Mouse (Mus musculus) neural tube, embryonic 15.5 days (tissue): ENCODE data around the gene Ppargc1a. TPM values are rescaled to one million over a fixed set of nuclear protein-coding genes. Genes with fewer than 3 reads are reported as not detected.

ENCODE experiments used
- ATAC-seq: fragments of 200-750 bp; cut with Nextera tagmentation; 2 replicates; pipeline ENCODE4 v1.8.0; 2017; ENCODE audit warnings: mild to moderate bottlenecking, moderate TSS enrichment, moderate library complexity; ENCODE audit not compliant: low FRiP score
- H3K27ac ChIP-seq: fragments of 300-500 bp; sonication (generic); replicated peaks from 2 replicates; pipeline ENCODE4 v1.5.1; 2015; ENCODE audit warnings: mild to moderate bottlenecking, inconsistent platforms
- H3K27me3 ChIP-seq: fragments of 300-500 bp; sonication (generic); replicated peaks from 2 replicates; pipeline ENCODE4 v1.6.1; 2015; ENCODE audit warnings: inconsistent platforms
- H3K36me3 ChIP-seq: fragments of 300-500 bp; sonication (generic); 2 replicates; pipeline ENCODE4 v1.6.1; 2015; ENCODE audit warnings: inconsistent platforms
- H3K4me1 ChIP-seq: fragments of 300-500 bp; sonication (generic); 2 replicates; pipeline ENCODE4 v1.6.1; 2015; ENCODE audit warnings: inconsistent platforms
- H3K4me2 ChIP-seq: fragments of 300-500 bp; sonication (generic); 2 replicates; pipeline ENCODE4 v1.6.1; 2015; ENCODE audit warnings: inconsistent platforms, mild to moderate bottlenecking, moderate library complexity
- H3K4me3 ChIP-seq: fragments of 300-500 bp; sonication (generic); replicated peaks from 2 replicates; pipeline ENCODE4 v1.5.1; 2015; ENCODE audit warnings: mild to moderate bottlenecking, inconsistent platforms
- H3K9ac ChIP-seq: fragments of 300-500 bp; sonication (generic); replicated peaks from 2 replicates; pipeline ENCODE4 v1.6.1; 2015; ENCODE audit warnings: mild to moderate bottlenecking, inconsistent platforms
- H3K9me3 ChIP-seq: fragments of 300-500 bp; sonication (generic); replicated peaks from 2 replicates; pipeline ENCODE4 v1.6.1; 2016; ENCODE audit warnings: inconsistent platforms
- WGBS: fragments of 180-500 bp; shearing (Covaris S2); methylation state at CpG from one replicate; pipeline ENCODE4 v1.1.7; 2015; ENCODE audit warnings: mixed read lengths; 5-methylcytosine and 5-hydroxymethylcytosine counted together
- polyA plus RNA-seq: library from polyadenylated mRNA; unstranded; fragments of >200 nt; fragmentation: Nextera tagmentation; extraction: Ambion mirVana; gene quantifications from 2 replicates; pipeline ENCODE4 v1.2.1, GENCODE M21; 2015

Ppargc1a gene
- polyA plus RNA-seq, 1 experiment from 2014 or later: 19.7 TPM

DNA sequence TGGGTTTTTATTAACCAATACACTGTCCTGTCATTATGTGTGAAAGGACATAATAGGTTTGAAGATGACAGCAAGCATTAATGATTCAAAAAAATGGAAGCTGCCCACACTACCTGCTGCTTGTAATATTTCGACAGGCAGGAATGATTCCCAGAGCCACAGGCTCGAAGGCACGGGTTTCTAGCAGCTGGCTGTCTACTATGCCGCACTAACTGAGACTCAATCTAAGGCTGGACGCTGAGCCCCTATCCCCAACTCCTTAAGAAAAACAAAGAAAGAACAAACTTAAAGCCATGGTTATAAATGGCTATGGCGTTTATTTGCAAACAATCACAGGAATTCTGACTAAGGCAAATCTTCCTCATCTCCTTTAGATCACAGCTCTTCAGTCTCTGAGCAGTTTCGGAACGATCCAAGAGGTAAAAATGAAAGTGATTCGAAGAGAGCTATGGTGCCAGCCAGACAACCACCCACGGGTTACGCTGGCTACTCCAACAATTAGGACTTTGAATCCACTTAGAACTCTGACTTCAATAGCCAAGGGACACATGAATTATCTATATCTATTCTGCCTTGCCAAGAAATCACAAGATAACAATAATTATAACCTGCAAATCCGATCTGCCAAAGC lies 15.6 kb downstream of the Ppargc1a start:
- ATAC-seq: peak; percentile 37; the same call in 1 of the 2 replicates
- Histone ChIP-seq H3K36me3 (no peaks in the 10 kb centered on the region), H3K4me2 (peak overlapping the region; percentile 76), H3K9me3 (no peaks in the 10 kb centered on the region), H3K27me3 (no peaks in the 10 kb centered on the region; the same call in 1 of the 2 replicates), H3K9ac (peak overlapping the region; percentile 47), H3K27ac (peak overlapping the region; percentile 75), H3K4me3 (peak overlapping the region; percentile 47), H3K4me1 (peaks cover 24% of the 10 kb centered on the region)
- 9% methylated on average over 12 of the region's 12 CpGs for WGBS

DNA sequence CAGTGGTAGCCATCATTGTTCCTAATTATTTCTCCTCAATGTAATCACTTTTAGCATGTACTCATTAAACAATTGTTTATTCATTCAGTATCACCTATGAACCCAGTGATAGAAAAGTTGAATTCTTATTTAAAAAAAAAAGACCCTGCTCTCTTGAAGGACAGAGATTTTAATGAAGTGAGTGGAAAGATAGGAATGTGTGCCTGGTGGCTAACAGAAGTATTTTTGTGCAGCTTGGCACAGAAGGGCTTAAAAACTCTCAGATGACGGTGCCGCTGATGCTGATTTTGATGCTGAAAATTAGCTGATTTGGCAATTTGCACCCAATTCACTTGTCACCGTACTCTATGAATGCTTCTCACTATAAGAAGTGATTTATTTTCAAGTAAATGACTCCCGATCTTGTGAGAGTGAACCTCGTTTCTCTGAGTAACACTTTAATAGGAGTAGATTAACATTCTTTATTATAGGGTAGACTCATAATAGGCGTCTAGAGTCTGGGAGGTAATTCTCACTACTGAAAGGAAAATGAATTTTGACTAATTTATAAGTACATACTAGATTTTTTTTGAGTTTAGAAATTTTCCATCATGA lies 20.0 kb downstream of the Ppargc1a start:
- H3K4me3 ChIP-seq: no peak overlapping the region
- no peaks in the 10 kb centered on the region for H3K9me3 ChIP-seq
- H3K4me1 ChIP-seq: peaks cover 8% of the 10 kb centered on the region; the same call in 1 of the 2 replicates
- H3K9ac ChIP-seq: no peak overlapping the region
- WGBS: 54% methylated on average over 6 of the region's 6 CpGs
- no peak overlapping the region for H3K4me2 ChIP-seq
- no peak overlapping the region for H3K27ac ChIP-seq
- ATAC-seq: no peak
- H3K36me3 ChIP-seq: no peaks in the 10 kb centered on the region
- H3K27me3 ChIP-seq: no peaks in the 10 kb centered on the region; the same call in 1 of the 2 replicates

DNA sequence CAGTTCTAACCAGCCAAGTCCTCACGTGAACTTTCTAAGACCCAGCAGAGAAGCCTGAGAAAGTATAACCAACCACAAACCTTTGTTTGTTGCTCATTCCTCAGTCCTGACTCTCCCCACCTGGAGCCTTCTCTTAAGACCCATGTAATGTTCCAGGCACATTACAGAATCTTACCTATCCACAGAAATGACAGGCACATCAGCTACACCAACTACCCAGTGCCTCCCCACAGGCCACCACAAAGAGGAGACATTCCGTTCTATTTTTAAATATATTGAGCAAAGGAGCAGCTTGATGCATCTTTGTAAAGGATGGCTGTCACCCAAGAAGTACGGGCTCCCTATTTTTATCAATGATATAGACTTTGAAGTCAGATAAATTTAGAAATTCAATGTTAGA lies 20.7 kb downstream of the Ppargc1a start:
- Histone ChIP-seq H3K27ac (no peak overlapping the region), H3K4me3 (no peak overlapping the region), H3K9ac (no peak overlapping the region), H3K27me3 (no peaks in the 10 kb centered on the region; the same call in 1 of the 2 replicates), H3K36me3 (no peaks in the 10 kb centered on the region), H3K9me3 (no peaks in the 10 kb centered on the region), H3K4me2 (no peak overlapping the region), H3K4me1 (0 out of 2 replicates have a peak, but pooled peaks cover 1% of the 10 kb centered on the region)
- WGBS: 90% methylated on average over 3 of the region's 3 CpGs
- ATAC-seq: no peak

DNA sequence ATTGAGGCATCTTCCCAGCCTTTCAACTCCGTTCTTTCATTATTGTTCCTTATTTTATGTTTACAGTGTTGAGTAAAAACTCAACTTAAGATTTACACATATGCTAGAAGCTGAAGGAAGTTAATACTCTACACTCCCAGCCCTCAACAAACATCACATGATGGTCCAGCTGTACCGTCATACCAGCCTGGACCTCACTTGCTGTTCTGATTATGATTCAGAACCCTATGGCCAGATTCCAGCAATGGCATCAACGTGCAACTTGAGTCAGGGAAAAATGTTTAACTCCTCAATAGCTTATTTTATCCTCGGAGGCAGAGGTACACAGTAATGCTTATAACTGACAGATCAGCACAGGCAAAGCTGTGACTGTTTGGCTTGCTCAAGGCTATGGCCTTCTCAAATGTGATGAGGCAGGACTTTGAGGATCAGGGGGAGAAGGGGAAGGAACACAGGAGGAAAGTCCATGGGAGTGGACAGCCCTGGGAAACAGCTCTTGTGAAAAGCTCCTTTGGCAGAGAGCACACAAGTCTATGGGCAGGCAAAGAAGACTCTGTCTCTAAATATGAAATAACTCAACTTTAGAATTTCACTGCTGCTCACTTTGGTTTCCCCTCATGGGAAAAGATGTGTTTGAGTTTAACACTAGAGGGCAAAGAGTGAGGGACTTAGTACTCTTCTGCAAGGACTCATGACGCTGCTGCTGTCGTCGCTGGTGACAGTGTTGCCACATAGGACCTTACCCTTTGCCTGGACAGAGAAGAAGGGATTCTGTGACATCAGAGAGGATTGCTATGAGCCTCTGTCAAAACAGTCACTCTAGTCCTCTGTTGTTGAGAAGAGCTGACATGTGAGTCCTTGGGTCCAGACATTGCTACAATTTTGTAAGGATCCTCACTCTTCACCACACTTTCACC lies 22.1 kb downstream of the Ppargc1a start:
- no peak for ATAC-seq
- no peak overlapping the region for H3K4me2 ChIP-seq
- no peaks in the 10 kb centered on the region for H3K4me1 ChIP-seq
- H3K9ac ChIP-seq: no peak overlapping the region
- H3K27ac ChIP-seq: no peak overlapping the region
- H3K36me3 ChIP-seq: no peaks in the 10 kb centered on the region
- H3K27me3 ChIP-seq: no peaks in the 10 kb centered on the region; the same call in 1 of the 2 replicates
- H3K4me3 ChIP-seq: no peak overlapping the region
- no peaks in the 10 kb centered on the region for H3K9me3 ChIP-seq
- WGBS: 86% methylated on average over 7 of the region's 7 CpGs

DNA sequence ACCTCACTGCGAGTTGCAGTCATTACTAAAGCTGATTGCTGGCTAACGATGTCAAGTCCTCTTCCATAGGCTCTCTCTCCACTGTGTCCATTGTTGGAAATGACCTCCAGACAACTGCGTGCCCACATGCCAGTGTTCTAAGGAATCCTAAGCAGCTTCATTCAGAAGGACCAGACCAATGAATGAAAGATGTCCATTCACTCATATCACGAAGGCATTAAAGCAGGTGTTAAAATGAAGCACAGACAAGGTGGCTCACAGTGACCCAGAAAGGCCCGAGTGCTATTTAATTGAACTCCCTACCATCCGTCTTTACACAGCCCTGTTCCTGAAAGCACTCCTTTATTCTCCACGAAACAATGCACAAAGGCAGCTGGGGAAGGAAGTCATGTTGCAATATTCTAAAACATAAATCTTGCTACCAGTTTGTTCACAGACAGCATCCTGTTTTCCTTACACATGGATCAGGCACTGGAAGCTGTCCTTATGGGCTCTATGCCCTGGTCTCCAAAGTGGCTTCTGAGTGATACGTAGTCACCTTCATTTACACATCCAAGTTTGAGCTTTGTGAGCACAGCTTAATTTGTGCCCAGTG lies 23.3 kb downstream of the Ppargc1a start:
- Histone ChIP-seq H3K36me3 (no peaks in the 10 kb centered on the region), H3K4me3 (no peak overlapping the region), H3K9ac (no peak overlapping the region), H3K27ac (no peak overlapping the region), H3K27me3 (no peaks in the 10 kb centered on the region), H3K9me3 (no peaks in the 10 kb centered on the region), H3K4me1 (no peaks in the 10 kb centered on the region), H3K4me2 (no peak overlapping the region)
- 31% methylated on average over 8 of the region's 8 CpGs for WGBS
- ATAC-seq: no peak

DNA sequence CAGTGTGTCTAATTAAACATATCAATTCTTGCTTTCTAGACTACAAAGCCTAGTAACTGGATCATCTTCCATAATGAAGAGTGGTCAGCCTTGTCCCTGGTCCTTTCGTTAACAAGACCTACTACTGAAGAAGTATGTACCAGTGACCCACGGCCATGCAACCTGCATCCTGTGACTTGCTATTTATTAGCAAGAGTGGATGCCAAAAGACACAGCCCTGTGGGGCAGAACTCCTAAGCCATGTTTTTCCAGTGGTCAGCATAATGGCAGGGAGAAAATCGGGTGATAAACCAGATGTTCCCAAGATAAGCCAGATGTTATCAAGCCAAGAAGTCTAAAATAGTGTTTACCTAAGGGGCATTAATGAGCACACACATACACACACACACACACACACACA lies 26.0 kb downstream of the Ppargc1a start:
- ATAC-seq: no peak
- 90% methylated on average over 3 of the region's 3 CpGs for WGBS
- H3K9ac ChIP-seq: no peak overlapping the region

DNA sequence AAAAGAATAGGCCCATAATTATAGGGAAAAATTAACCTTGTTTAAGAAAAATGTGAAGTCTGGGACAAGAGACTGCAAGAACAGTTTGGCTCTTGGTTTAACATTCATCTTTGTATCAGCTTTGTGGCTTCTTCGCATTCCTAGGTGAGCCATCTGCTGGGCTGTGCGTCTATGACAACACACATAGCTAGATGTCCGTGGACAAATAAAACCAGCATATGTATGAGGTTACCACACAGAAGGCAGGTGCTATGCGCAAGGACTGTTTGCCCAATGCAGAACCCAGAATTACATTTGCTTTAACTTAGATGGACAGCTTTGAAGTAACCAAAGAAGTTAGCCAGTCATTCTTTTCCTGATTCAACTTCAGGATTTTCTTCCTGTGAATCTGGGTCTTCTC lies 26.7 kb downstream of the Ppargc1a start:
- Histone ChIP-seq H3K4me3 (no peak overlapping the region), H3K27ac (no peak overlapping the region), H3K27me3 (no peaks in the 10 kb centered on the region), H3K36me3 (no peaks in the 10 kb centered on the region), H3K9ac (no peak overlapping the region), H3K4me2 (no peak overlapping the region), H3K9me3 (no peaks in the 10 kb centered on the region), H3K4me1 (no peaks in the 10 kb centered on the region)
- no peak for ATAC-seq
- 69% methylated on average over 4 of the region's 4 CpGs for WGBS

More for the DNA sequence above, 26.0 kb downstream of the Ppargc1a start:
- no peak overlapping the region for H3K4me2 ChIP-seq
- H3K9me3 ChIP-seq: no peaks in the 10 kb centered on the region
- no peak overlapping the region for H3K27ac ChIP-seq
- no peaks in the 10 kb centered on the region for H3K27me3 ChIP-seq
- no peak overlapping the region for H3K4me3 ChIP-seq
- H3K4me1 ChIP-seq: no peaks in the 10 kb centered on the region
- no peaks in the 10 kb centered on the region for H3K36me3 ChIP-seq

DNA sequence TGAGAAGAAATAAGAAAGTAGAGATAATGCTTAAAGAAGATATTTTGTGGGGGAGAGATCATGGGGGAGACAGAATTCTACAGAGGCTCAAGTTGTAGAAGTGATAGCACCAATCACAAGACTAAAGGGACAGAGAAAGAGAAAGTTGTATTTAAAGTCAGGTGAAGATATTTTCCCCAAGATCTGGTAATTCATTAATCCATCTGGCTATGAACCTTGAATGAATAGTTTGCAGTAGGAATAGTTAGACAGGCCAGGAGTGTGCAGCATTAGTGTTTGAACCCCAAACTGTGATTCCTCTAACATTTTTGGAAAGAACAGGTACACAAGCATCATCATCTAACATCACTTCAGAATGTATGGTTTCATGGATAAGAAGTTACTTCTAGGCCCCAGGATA lies 28.0 kb downstream of the Ppargc1a start:
- no peak for ATAC-seq
- H3K27ac ChIP-seq: no peak overlapping the region

DNA sequence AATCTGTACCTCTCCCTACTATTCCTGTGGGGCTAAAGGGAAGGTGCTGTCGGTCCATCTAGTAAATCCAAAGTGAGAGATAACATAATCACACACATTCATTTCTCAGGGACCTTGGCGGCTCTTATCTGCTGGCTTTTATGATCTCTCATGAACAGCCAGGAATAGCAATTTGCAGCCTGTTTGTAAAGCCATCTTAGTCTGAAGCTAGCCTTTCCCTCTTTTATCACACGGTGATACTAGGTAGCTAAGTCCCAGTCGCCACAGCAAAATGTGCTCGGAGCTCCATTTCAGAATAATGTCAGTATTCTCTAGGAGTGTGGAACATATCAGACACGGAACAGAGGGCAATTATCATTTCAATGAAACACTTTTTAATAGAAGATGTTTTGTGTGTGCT lies 29.2 kb downstream of the Ppargc1a start:
- H3K4me2 ChIP-seq: no peak overlapping the region
- no peak overlapping the region for H3K27ac ChIP-seq
- H3K9me3 ChIP-seq: no peaks in the 10 kb centered on the region
- H3K4me1 ChIP-seq: no peaks in the 10 kb centered on the region
- ATAC-seq: no peak
- WGBS: 60% methylated on average over 6 of the region's 6 CpGs
- no peaks in the 10 kb centered on the region for H3K27me3 ChIP-seq
- H3K4me3 ChIP-seq: no peak overlapping the region
- H3K36me3 ChIP-seq: no peaks in the 10 kb centered on the region
- no peak overlapping the region for H3K9ac ChIP-seq

More for the DNA sequence above, 28.0 kb downstream of the Ppargc1a start:
- Histone ChIP-seq H3K9ac (no peak overlapping the region), H3K4me2 (no peak overlapping the region), H3K4me1 (no peaks in the 10 kb centered on the region), H3K36me3 (no peaks in the 10 kb centered on the region), H3K9me3 (no peaks in the 10 kb centered on the region), H3K4me3 (no peak overlapping the region), H3K27me3 (no peaks in the 10 kb centered on the region)

DNA sequence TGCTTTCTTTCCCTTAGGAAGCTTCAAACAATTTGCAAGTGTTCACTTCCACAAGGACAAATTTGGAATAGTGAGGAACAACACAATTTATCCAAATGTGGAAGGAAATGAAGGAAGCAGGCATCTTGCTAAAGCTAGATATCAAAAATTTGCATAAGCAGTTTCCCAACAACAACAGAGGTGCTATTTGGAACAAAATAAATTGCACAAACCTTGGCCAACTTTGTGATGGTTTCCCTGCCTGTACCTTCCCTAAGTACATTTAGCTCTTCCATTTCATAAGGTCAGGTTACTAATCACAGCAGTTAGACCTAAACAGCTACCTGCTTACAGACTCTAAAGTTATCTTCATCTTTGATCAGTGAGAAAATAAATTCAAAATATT lies 29.9 kb downstream of the Ppargc1a start:
- Histone ChIP-seq H3K4me1 (no peaks in the 10 kb centered on the region), H3K36me3 (no peaks in the 10 kb centered on the region), H3K27me3 (no peaks in the 10 kb centered on the region), H3K4me3 (no peak overlapping the region), H3K27ac (no peak overlapping the region), H3K9me3 (no peaks in the 10 kb centered on the region), H3K4me2 (no peak overlapping the region), H3K9ac (no peak overlapping the region)
- ATAC-seq: no peak

DNA sequence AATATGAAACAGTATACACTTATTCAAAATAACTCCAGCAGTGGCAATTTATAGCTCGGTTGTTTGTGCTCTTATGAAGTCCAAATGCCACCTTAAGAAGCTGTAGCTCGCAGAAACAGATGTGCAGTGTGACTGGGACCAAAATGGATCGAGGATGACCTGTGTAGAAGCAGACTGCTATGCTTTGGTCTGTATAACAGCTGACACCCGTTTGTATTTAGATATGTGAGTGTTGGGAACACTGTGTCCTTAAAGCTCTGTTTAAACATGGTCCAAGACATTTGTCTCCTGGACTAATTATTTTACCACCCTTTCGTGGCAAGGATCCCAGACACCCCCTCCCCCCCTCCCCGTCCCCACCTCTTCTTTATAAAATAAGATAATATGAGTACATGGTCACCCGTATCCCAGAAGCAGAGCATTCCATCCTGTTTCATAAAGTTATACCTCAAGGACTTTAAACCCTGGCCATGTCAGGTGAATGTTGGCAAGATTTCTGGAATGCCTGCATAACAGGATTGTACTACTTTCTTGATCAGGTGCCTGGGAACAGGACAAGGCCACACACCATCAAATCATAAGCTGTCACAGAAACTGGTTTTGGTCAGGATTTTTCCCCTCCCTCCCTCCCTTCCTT lies 30.4 kb downstream of the Ppargc1a start:
- Histone ChIP-seq H3K36me3 (no peaks in the 10 kb centered on the region), H3K4me3 (no peak overlapping the region), H3K4me2 (no peak overlapping the region), H3K9me3 (no peaks in the 10 kb centered on the region), H3K27me3 (no peaks in the 10 kb centered on the region), H3K4me1 (no peaks in the 10 kb centered on the region), H3K27ac (no peak overlapping the region), H3K9ac (no peak overlapping the region)
- WGBS: 72% methylated on average over 7 of the region's 7 CpGs
- no peak for ATAC-seq
